Mouse (Mus musculus): ENCODE data around the gene Brms1l. TPM values are rescaled to one million over a fixed set of nuclear protein-coding genes. Genes with fewer than 3 reads are reported as not detected.

Gene Brms1l
- polyA plus RNA-seq, 1 experiment from 2014 or later: 42.0 TPM

DNA sequence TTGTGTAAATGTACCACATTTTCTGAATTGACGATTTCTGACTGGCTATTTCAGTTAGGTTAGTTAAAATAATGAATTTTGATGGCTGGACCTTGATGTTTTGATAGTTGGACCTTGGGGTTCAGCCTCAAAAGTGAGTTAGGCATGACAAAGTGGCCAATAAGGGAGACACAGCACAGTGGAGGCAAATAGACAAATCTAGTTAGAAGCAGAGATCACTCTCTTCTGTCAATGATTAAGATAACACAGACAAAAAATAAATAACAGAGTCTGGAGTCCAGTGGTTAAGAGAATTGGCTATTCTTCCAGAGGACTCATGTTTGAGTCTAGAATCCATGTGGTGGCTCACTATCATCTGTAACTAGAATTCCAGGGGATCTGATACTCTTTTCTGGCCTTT lies 68.7 kb downstream of the Brms1l start:
- WGBS: 90% methylated on average over 1 of the region's 1 CpGs
- Histone ChIP-seq H3K27me3 (ENCODE audit: control insufficient read depth, insufficient read depth, low read length) (no peaks in the 10 kb centered on the region), H3K27ac (no peak overlapping the region), H3K36me3 (replicated peaks; ENCODE audit: control insufficient read depth, insufficient read depth) (no peaks in the 10 kb centered on the region), H3K9me3 (ENCODE audit: control insufficient read depth, low read length) (no peaks in the 10 kb centered on the region), H3K9ac (no peak overlapping the region), H3K4me3 (replicated peaks; ENCODE audit: low read length) (no peak overlapping the region), H3K4me2 (replicated peaks) (no peak overlapping the region), H3K4me1 (replicated peaks; ENCODE audit: control insufficient read depth, insufficient read depth, low read length) (no peaks in the 10 kb centered on the region)
- no peak for ATAC-seq (ENCODE audit: low FRiP score)
- DNase-seq (ENCODE audit: low spot score): no peak

DNA sequence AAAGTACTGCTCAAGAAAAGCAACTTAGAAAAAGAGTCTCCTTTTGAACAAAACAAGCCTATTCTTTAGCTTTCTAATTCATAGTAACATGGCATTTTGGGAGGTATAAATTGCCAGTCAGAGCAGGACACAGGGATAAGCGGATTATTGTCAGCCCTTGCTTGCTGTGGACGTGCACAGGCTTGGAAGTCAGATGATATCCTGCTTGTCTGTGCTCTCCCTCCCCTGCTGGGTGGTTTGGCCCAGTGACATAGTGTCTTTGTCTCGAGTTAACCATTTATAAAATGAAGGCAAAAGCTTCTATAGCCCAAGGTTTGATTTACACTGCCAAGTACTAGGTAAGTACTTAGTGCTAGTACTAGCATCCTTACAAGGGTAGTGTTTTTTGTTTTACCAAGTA lies 76.0 kb downstream of the Brms1l start:
- Histone ChIP-seq H3K4me1 (replicated peaks; ENCODE audit: control insufficient read depth, insufficient read depth, low read length) (no peaks in the 10 kb centered on the region), H3K4me2 (replicated peaks) (no peak overlapping the region), H3K4me3 (replicated peaks; ENCODE audit: low read length) (no peak overlapping the region), H3K36me3 (replicated peaks; ENCODE audit: control insufficient read depth, insufficient read depth) (no peaks in the 10 kb centered on the region), H3K27ac (no peak overlapping the region), H3K27me3 (ENCODE audit: control insufficient read depth, insufficient read depth, low read length) (no peaks in the 10 kb centered on the region), H3K9me3 (ENCODE audit: control insufficient read depth, low read length) (no peaks in the 10 kb centered on the region), H3K9ac (no peak overlapping the region)
- WGBS: 18% methylated on average over 3 of the region's 3 CpGs
- ATAC-seq (ENCODE audit: low FRiP score) (no peak), DNase-seq (ENCODE audit: low spot score) (no peak)

DNA sequence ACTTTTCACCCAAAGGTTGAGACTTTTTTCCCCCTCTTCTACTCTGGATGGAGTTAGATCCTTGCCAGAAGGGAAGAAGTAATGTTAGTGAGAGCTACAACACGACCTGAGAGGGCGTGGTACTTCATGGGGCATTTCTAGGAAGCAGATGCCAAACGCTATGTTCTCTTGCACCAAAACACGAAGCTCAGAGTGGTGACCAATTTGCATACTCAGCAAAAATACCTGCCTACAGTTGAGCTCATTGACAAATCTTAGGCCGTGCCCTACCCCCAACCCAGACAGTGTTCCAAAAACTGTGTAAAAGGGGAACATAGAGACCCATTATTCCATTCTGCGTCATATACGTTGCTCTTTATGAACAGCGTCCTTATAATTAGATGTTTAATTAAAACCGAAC lies 77.1 kb downstream of the Brms1l start:
- Histone ChIP-seq H3K27me3 (ENCODE audit: control insufficient read depth, insufficient read depth, low read length) (no peaks in the 10 kb centered on the region), H3K9ac (no peak overlapping the region), H3K4me2 (replicated peaks) (no peak overlapping the region), H3K27ac (no peak overlapping the region), H3K9me3 (ENCODE audit: control insufficient read depth, low read length) (no peaks in the 10 kb centered on the region), H3K4me3 (replicated peaks; ENCODE audit: low read length) (no peak overlapping the region), H3K4me1 (replicated peaks; ENCODE audit: control insufficient read depth, insufficient read depth, low read length) (no peaks in the 10 kb centered on the region), H3K36me3 (replicated peaks; ENCODE audit: control insufficient read depth, insufficient read depth) (no peaks in the 10 kb centered on the region)
- ATAC-seq (ENCODE audit: low FRiP score): no peak
- 78% methylated on average over 9 of the region's 9 CpGs for WGBS
- no peak for DNase-seq (ENCODE audit: low spot score)

GRCm38 (mm10) chr12:55916250-55916649 lies 80.1 kb downstream of the Brms1l start:
- Histone ChIP-seq H3K36me3 (replicated peaks; ENCODE audit: control insufficient read depth, insufficient read depth) (no peaks in the 10 kb centered on the region), H3K9ac (no peak overlapping the region), H3K4me1 (replicated peaks; ENCODE audit: control insufficient read depth, insufficient read depth, low read length) (no peaks in the 10 kb centered on the region), H3K27me3 (ENCODE audit: control insufficient read depth, insufficient read depth, low read length) (no peaks in the 10 kb centered on the region), H3K4me2 (replicated peaks) (no peak overlapping the region), H3K27ac (no peak overlapping the region), H3K9me3 (ENCODE audit: control insufficient read depth, low read length) (no peaks in the 10 kb centered on the region), H3K4me3 (replicated peaks; ENCODE audit: low read length) (no peak overlapping the region)
- no peak for DNase-seq (ENCODE audit: low spot score)
- 59% methylated on average over 8 of the region's 8 CpGs for WGBS
- ATAC-seq (ENCODE audit: low FRiP score): no peak

DNA sequence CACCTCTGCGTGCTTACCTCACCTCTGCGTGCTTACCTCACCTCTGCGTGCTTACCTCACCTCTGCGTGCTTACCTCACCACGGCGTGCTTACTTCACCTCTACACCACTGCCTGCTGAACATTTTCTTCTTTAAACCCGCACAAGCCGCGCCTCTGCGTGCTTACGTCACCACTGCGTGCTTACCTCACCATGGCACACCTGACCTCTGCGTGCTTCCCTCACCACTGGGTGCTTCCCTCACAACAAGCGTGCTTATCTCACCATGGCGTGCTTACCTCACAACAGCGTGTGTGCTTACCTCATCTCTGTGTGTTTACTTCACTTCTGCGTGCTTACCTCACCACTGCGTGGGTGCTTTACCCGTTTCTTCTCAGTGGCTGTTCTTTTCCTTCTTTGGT lies 80.9 kb downstream of the Brms1l start:
- H3K36me3 ChIP-seq (replicated peaks; ENCODE audit: control insufficient read depth, insufficient read depth): no peaks in the 10 kb centered on the region
- WGBS: 93% methylated on average over 19 of the region's 19 CpGs
- no peak overlapping the region for H3K9ac ChIP-seq
- DNase-seq (ENCODE audit: low spot score): no peak
- H3K4me3 ChIP-seq (replicated peaks; ENCODE audit: low read length): no peak overlapping the region
- no peak overlapping the region for H3K27ac ChIP-seq
- no peak for ATAC-seq (ENCODE audit: low FRiP score)
- no peaks in the 10 kb centered on the region for H3K27me3 ChIP-seq (ENCODE audit: control insufficient read depth, insufficient read depth, low read length)
- no peak overlapping the region for H3K4me2 ChIP-seq (replicated peaks)
- H3K9me3 ChIP-seq (ENCODE audit: control insufficient read depth, low read length): no peaks in the 10 kb centered on the region
- H3K4me1 ChIP-seq (replicated peaks; ENCODE audit: control insufficient read depth, insufficient read depth, low read length): no peaks in the 10 kb centered on the region

Small RNA genes lying within 50 kb of the gene (microRNA-seq; reads per million reads assigned to microRNA genes)
- 1.6 reads per million, percentile 2 among the genes with 10 or more reads in this experiment for gene Gm23394

Other genes starting within 250 kb of the Brms1l start
- 0.90 and 1.7 TPM in 2 replicates for gene Insm2, start 236.9 kb upstream of the Brms1l start, polyA plus RNA-seq (2014; fragmentation: Nextera tagmentation; extraction: Ambion mirVana)
- 36.1 and 36.4 TPM in 2 replicates for gene Ralgapa1, start 15.2 kb upstream of the Brms1l start, polyA plus RNA-seq (2014; fragmentation: Nextera tagmentation; extraction: Ambion mirVana)

All from hindbrain, embryonic 14.5 days (tissue).